Mouse (Mus musculus) ES-CJ7 (cell line): ENCODE measurements at regions not wholly inside any gene's neighbourhood (a gene's known extent, or its start where the extent isn't known, plus 50 kb on each side); places are given as distances from the start of the nearest gene placed in this dataset.

Experiments
- DNase-seq: peaks from one replicate; pipeline ENCODE4 v3.0.0; 2011; ENCODE audit warnings: low read depth, low spot score

GRCm38 (mm10) chr13:90376619-90377018, 287.2 kb upstream of the Xrcc4 start:
- DNase-seq: no peak

GRCm38 (mm10) chr13:90376207-90376606, 286.8 kb upstream of the Xrcc4 start:
- DNase-seq: no peak

GRCm38 (mm10) chr13:90371415-90372150, 282.2 kb upstream of the Xrcc4 start:
- DNase-seq: no peak

GRCm38 (mm10) chr13:90370746-90371414, 281.5 kb upstream of the Xrcc4 start:
- no peak for DNase-seq

- no peak for DNase-seq
Measured at GRCm38 (mm10) chr13:90364518-90365027, 275.2 kb upstream of the Xrcc4 start.

- no peak for DNase-seq
Measured at GRCm38 (mm10) chr13:90359861-90360601, 270.6 kb upstream of the Xrcc4 start.

GRCm38 (mm10) chr13:90358149-90358548, 268.7 kb upstream of the Xrcc4 start:
- DNase-seq: no peak

- no peak for DNase-seq
Measured at GRCm38 (mm10) chr13:90355602-90356001, 266.2 kb upstream of the Xrcc4 start.

- no peak for DNase-seq
Measured at GRCm38 (mm10) chr13:90342823-90343222, 253.4 kb upstream of the Xrcc4 start.

GRCm38 (mm10) chr13:90341597-90342212, 252.3 kb upstream of the Xrcc4 start:
- DNase-seq: no peak

GRCm38 (mm10) chr13:90340647-90341160, 251.3 kb upstream of the Xrcc4 start:
- no peak for DNase-seq

GRCm38 (mm10) chr13:90337591-90337990, 248.2 kb upstream of the Xrcc4 start:
- DNase-seq: no peak

- no peak for DNase-seq
Measured at GRCm38 (mm10) chr13:90335741-90336037, 246.3 kb upstream of the Xrcc4 start.

GRCm38 (mm10) chr13:90334934-90335740, 245.7 kb upstream of the Xrcc4 start:
- no peak for DNase-seq

- no peak for DNase-seq
Measured at GRCm38 (mm10) chr13:90334286-90334685, 244.9 kb upstream of the Xrcc4 start.

- no peak for DNase-seq
Measured at GRCm38 (mm10) chr13:90325226-90325625, 235.8 kb upstream of the Xrcc4 start.

- DNase-seq: no peak
Measured at GRCm38 (mm10) chr13:90313209-90313978, 224.0 kb upstream of the Xrcc4 start.

- DNase-seq: no peak
Measured at GRCm38 (mm10) chr13:90310482-90310881, 221.1 kb upstream of the Xrcc4 start.

- DNase-seq: no peak
Measured at GRCm38 (mm10) chr13:90300481-90300880, 211.1 kb upstream of the Xrcc4 start.

GRCm38 (mm10) chr13:90294648-90295007, 205.2 kb upstream of the Xrcc4 start:
- DNase-seq: no peak
